Mouse (Mus musculus): ENCODE results near the gene Yeats4.
A peak's percentile ranks its signal among the peaks of the same experiment; 100 is the strongest.
"Not testable (repeated sequence)": the region's sequence is repeated elsewhere in the genome, so short reads cannot be mapped to it uniquely, and the experiment has no call there.

Gene Yeats4

GRCm38 (mm10) chr10:117224102-117224990 is at the start of gene Yeats4:
Gene Yeats4 (minus strand): TSS chr10:117224507.
- DNase-seq, result peak; percentile 95

DNA sequence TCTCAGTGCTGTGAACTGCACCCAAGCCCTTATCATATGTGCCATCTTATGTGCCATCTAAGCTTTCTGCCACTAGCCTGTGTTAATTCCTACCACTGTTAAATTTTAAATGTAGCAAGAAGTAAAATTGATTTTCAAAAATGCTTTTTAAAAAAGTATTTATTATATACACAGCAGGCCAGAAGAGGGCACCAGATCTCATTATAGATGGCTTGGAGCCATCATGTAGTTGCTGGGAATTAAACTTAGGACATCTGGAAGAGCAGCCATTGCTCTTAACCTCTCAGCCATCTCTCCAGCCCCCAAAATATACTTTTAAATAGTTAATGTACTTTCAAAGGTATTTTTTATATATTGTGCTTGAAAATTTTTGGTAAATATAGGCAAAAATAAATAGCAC is 47.7 kb upstream of the Yeats4 start:
- no peak for DNase-seq

- no peak for DNase-seq
Measured at GRCm38 (mm10) chr10:117259870-117260269, 35.6 kb upstream of the Yeats4 start.

DNA sequence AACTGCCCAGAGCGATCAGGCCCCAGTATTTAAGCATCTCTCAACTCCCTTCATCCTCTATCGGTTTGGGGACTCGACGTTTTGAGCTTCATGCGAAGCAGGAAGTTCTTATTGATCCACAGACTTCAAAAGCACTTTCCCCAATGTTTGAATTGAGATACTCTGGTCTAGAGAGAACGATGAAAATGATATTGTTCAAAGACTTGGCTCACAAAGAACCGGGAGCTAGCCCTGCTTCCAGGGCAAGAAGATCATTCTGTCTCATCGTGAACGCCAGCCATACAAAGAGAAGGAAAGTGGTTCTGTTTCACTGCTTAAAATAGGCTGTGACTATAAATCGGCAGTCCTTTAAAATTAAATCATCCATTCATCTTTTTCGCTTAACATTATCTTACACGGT is 14.3 kb upstream of the Yeats4 start, which contains the start of gene 9530003J23Rik:
TSS of gene 9530003J23Rik (minus strand) at position 101 of the 400 bp plus-strand sequence.
- DNase-seq, result no peak

DNA sequence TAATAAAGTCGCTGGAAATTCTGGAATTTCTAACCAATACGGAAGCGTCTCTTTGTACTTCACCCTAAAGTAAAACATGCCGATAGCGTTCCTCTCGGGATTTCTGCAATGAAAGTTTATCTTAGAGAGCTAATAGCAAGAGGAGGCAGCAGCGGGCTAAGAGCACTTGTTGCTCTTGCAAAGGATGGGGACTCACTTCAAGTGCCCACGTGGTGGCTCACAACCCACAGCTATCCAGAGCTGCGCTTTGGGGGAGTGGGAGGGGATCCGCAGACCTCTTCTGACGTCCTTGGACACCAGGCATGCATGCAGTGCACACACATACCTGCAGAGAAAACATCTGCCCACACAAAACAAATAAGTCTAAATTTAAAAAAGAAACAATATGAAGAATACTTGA is 11.6 kb upstream of the Yeats4 start:
- peak; percentile 41 for DNase-seq

DNA sequence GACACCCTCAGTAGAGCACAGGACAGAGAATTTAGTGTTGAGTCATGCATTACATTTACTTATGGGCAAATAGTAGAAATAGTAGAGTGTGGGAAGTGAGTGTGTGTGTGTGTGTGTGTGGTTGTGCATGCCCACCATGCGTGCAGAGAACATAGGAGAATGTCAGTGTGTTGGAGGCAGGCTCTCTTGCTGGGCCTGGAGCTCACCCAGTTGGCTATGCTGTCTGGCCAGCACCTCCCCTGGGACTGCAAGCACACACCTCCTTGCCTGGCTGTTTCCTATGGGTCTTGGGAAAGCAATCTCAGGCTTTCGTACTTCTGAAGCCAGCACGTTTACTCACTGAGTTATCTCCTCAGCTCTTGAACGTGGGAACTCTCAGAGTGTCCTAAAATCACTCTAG is 10.5 kb upstream of the Yeats4 start:
- no peak for DNase-seq

DNA sequence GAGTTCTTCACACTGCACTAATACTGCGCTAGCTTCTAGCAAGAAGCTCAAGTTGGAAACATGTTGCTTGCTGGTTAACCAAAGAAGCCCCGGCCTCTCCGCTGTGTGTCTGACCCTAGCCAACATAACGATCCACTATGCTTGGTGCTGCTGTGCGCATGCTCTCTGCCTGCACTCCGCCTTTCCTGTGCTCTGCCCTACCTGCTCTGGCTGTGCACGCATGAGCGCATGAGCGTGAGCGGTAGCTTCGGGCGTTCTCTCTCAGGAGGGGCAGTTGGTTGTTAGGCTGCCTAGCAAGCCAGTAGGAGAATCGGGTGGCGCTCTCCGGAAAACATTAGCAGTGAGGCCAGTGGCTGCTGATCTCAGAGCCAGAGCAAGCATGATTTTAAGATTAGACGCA is 5.5 kb upstream of the Yeats4 start:
- no peak for DNase-seq

DNA sequence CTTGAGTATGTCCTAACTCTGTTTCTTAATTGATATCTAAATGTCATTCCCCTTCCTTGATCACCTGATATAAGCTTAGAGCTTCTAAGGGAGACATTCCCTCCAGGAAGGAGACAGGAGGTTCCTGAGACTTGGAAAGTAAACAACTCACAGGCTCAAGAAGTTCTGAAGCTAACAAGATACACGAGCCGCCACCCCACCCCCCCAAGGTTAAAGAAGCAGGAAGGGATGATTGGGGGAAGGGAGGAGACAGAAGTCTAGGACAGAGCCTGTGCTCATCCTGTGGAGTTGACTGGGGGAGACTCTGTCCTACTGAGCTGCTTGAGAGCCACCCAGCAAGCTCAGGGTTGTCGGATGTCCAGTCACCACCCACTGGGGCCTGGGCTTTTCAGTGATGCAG is 1.7 kb upstream of the Yeats4 start:
- no peak for DNase-seq

DNA sequence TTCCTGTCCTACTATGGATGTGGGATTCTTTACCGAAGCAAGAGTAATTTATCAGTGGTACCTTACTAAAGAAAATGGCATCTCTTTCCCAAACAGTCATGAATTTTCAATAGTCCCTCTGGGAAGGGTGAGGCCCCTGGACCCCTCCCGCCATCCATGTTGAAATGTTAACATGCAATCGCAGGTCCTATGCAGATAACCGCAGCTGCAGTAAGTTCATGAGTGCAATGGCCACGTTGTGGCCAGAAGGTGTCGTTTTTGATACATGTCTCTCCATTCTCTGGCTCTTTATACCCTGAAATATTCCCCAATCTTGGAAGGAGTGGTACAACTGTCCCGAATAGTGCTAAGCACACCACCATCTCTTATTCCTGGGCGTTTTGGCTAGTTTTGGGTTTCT is 787 bp upstream of the Yeats4 start:
- no peak for DNase-seq

DNA sequence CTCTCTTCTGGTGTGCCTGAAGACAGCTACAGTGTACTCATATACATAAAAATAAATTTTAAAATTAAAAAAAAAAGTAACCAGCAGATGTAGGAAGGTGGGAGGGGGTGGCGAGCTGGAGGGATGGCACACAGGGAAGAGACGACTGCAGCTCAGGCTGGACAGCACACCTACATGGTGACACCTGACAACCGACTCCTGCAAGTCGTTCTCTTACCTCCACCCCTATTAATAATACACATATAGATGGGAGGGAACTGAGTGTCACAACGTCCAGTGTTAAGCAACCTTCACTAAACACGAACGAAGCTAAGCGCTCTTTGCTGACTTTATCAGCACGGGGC is 577 bp downstream of the Yeats4 start:
- DNase-seq, result no peak

DNA sequence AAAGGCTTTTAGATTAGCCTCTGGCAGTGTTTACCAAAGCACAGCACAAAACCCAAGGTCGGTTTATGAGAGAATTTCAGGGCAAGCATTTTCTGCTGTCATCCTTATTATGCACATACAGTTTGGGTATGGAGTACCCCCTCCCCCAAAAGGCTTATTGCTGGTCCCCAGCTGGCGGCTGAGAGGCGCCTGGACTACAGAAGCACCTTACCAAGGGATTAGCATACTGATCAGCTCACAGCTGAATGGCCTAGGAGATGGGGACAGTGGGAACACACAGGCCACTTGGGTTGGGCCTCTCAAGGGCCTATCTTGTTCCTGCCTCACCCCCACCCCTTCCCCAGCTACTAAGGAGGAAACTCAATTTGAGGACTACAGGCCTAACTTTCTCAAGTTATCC is 1.5 kb downstream of the Yeats4 start:
- DNase-seq, result no peak

GRCm38 (mm10) chr10:117218351-117218750 is 6.0 kb downstream of the Yeats4 start:
- DNase-seq, result peak; percentile 37

DNA sequence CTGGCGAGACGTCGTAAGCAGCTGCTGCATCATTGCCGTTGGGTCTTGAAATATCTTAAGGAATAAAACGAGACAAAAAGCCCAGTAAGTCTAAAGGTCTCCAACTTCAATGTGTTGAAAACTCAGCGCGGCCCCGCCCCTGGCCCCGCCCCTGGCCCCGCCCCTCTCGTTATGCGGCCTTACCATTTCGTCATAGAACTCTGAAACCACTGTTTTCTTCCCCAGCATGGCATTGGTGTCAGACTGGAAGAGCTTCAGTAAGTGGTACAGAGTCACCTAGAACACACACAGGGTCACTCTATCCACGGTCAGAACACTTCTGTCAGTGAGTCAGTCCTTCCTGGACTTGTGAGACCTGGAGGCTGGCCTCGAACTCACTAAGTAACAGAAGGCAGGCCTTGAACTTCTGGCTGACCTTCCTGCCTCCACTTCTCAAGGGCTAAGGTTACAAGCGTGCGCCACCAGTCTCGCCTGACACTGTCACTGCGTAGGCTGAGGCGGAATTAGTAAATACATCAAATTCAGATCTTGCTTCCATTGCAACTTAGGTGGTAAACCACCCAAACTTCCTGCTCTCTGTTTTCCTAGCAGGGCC is 7.0 kb downstream of the Yeats4 start:
- no peak for DNase-seq

DNA sequence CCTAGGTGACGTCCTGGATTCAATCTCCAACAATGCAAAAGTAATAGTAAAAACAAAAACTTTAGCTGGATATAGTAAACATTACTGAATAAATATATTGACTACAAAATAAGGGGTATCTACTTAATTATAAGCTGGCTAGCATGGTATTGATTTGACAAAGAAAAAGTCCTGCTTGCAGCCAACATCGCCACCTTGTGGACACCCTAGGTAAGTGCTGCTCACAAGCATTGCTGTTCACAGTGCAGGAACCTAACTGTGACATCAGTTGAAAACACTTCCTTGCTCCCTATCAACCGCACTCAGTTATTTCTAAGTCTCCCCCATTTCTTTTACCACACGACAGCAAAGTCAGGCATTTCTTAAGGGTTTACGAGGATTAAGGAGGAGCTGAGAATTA is 7.5 kb downstream of the Yeats4 start:
- peak; percentile 62 for DNase-seq

- DNase-seq, result no peak
Measured at GRCm38 (mm10) chr10:117216132-117216495, 8.2 kb downstream of the Yeats4 start.

DNA sequence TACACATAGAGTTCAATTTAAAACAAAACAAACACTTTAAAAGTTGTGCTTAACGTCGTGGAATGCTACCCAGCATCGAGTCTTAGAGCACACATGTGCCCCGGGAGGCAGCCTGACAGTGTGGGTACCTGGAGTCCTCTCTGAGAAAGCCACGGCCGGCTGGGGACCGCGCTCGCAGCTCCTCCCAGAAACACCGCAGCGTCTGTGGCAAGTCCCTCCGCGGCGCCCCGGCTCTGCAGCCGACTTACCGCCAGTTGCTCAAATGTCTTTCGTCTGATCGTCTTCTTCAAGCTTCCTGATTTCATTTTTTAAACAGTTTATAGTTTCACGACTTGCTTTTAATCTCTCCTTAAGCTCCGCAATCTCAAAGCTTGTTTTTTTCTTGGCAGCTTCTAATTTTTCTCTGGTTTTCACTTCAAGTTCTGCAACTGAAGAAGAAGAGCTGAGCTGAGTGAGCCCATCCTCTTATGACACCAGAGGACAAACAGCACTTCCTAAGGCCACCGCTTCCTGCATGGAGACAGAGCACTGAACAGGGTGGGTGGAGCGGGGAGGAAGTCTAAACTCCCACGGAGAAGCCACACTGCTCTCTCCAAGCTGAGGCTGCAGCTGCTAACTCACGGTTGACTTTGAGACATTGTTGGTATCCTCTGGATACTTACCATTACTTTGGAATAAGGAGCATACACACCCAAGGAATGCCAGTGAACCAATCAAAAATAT is 8.7 kb downstream of the Yeats4 start:
- DNase-seq, result no peak

DNA sequence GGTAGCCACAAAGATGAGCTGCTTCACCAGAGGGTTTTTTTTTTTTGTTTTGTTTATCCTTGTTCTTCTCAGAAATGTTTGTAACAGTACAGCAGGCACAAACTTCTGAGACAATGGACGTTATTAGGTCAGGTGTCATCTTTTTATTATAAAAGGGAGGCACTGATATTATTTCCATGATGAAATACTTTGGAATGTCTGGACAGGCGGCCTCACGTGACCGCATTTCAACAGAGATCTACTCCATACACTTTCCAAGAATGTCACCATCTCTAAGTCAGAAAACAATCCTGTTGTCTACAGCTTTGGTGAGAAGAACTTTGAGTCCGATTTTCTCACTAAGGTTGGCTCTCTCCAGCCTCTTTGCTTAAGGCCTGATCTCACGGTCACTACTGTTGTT is 13.3 kb downstream of the Yeats4 start:
- DNase-seq, result no peak

DNA sequence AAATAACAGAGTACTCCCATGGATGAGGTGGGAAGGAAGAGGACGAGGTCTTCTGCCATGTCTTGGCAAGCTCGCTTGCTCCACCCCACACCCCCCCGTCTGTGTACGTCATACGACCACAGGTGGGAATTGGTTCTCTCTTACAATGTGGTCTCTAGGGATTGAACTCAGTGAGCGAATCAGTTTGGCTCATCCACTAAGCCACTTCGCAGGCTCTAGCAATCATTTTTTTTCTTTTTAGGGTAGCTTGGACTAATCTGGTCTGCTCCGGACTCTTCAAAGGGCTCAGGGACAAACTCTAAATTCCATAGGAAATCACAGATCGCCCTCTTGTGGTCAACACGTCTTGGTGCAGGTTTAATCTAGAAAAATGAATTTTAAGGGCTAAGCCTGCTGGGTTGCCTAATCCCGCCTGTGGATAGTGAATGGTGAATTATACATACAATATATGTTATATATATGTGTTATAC is 14.8 kb downstream of the Yeats4 start:
- DNase-seq, result peak; percentile 73

DNA sequence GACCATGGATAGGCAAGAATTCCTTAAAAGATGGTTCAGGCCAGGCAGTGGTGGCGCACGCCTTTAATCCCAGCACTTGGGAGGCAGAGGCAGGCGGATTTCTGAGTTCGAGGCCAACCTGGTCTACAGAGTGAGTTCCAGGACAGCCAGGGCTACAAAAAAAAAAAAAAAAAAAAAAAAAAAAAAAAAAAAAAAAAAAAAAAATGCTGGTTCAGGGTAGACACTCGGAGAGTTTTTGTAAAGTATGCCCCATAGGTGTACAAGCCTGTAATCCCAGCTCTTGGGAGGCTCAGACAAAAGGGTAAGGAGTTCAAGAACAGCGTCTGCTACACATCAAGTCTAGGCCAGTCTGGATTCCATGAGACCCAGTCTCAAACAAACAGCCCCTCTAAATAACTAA is 15.5 kb downstream of the Yeats4 start:
- DNase-seq, result not testable (repeated sequence)

GRCm38 (mm10) chr10:117208221-117208620 is 16.1 kb downstream of the Yeats4 start:
- DNase-seq, result no peak

- DNase-seq, result no peak
Measured at GRCm38 (mm10) chr10:117206070-117206469, 18.2 kb downstream of the Yeats4 start.

DNA sequence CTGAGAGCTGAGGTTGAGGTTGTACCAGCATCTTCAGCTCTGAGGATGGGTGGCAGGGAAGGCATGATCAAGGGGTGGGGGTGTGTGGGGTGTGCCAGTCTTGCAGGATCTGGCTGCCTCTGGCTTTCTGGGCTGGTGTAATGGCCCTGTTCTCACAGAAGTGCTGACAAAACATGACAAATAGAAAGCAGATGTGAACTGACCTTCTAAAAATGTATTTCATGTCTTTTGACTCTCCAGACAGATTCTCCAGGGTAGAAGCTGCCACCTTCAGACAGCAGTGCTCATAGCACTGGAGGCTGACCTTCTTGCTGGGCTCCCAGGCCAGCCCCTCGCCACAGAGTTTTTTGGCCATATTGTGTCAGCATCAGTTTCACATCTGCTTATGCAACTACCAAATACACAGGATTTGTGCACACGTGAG is 20.7 kb downstream of the Yeats4 start:
- DNase-seq, result peak; percentile 39

GRCm38 (mm10) chr10:117202981-117203557 is 21.2 kb downstream of the Yeats4 start:
- DNase-seq, result no peak

Measured in lung, postnatal 10 days (tissue).